Mouse (Mus musculus) left cerebral cortex, adult 8-10 months (tissue): ENCODE measurements at regions not wholly inside any gene's neighbourhood (a gene's known extent, or its start where the extent isn't known, plus 50 kb on each side); places are given as distances from the start of the nearest gene placed in this dataset.
"Not testable (repeated sequence)": the region's sequence is repeated elsewhere in the genome, so short reads cannot be mapped to it uniquely, and the experiment has no call there.

ENCODE experiments used
- DNase-seq, 2 experiments: peaks; one replicate each; pipeline ENCODE4 v3.0.0; 2022; ENCODE audit warnings: low spot score in 2 of 2
- microRNA-seq, 2 experiments: library from miRNA; unstranded; fragments of <30 nt; microRNA quantifications; one replicate each; pipeline ENCODE4 v1.2.0; 2022

DNA sequence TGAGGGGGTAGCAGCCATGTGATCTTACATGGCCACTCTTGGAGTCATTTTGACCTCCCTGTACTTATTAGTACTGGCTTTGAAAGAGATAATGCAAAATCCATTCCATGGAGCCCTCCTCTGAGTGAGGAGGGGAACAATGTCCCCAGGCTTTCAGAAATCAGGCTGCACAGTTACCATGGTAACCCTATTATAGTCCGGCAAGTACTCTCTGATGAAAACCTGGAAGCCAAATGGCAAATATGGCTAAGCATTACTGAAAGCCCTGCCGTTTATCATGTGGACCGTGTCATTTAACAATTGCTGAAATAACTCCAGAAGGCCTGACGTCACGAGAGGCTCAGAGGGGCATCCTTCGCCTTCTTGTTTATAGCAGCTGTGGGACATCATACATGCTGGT lies 82.5 kb upstream of the Xcl1 start:
- DNase-seq: no peak

DNA sequence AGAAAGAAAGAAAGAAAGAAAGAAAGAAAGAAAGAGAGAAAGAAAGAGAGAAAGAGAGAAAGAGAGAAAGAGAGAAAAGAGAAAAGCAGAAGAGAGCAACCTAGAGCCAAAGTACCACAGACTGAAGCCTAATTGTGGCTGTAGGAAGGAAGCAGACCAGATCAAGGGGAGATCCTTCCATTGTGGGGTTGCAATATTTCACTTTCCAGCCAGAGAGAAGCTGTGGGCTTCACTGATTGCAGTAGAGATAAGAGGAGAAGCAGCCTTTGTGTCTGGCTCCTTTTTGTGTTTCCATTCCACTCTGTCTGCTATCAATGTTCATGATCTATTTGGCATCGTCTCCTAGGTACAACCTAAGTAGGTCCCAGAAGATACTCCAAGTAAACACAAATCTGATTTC lies 79.0 kb upstream of the Xcl1 start:
- no peak for DNase-seq

DNA sequence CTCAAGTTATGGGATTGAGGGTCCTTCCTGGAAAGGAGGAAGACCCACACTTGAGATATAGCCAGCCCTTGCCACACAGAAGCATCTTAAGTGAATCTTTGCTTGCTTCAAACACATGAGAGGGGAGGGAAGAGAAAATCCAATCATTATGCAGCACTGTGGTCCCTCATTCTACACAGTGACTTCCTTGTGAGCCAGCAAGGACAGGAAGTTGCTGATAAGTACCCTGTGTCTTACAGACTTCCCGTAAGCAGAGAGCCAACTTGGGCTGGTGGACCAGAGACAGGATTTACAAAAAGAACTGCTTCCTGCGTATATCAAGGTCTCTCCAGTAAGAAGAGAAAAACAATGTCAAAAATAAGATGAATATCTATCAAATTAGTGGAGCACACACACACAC lies 78.1 kb upstream of the Xcl1 start:
- DNase-seq: no peak

DNA sequence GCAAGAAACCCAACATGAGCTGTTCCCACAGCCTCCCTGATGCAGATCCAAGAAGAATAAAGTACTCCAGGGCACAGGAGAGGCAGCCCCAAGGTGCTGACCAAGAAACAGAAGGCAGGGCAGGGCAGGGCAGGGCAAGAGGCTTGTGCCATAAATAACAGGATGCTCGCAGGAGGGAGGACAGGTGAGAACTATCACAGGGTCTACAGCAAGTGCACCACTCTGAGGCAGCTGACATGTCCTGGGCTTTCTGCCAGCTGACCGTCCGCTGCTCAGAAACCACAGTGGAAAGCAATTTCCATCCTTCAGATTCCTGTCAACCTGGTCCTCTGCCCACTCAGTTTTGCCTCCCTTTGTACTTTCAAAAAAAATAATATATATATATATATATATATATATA lies 77.0 kb upstream of the Xcl1 start:
- no peak for DNase-seq

DNA sequence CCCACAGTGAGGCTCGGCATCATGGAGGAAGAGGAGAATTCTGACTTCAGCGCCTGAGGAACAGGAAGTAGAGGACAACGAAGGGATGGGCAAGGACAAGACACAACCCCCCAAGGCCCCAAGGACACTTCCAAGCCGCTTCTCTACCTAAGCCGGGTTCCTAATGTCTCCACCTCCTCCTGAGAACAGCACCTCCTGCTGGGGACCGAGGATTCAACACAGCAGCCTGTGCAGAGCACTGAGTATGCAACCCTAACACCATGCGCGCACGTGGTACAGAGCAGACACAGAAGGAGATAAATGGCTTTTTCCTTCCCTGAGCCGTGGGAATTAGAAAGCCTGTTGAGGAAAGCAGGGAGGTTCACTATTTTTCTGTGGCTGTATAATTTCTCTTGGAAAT lies 64.2 kb upstream of the Xcl1 start:
- DNase-seq: no peak

DNA sequence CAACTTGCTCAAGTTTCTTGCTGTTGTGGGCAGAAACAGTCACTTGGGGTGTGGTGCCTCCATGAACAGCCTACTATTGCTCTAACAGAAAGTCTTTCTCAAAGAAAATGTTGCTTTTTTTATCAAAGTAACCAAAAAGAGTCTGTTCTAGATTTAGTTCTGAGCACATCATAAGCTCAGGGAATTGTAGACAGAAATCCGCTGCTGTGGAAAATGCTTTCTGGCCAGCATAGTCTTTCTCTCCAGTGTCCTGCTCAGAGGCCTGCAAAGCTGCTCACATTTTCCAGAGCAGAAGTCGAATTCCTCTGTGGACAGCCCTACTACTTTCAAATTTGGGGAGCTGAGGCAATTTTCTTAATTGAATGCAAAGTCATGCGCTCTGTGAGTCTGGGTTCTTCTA lies 63.3 kb upstream of the Xcl1 start:
- DNase-seq: no peak

DNA sequence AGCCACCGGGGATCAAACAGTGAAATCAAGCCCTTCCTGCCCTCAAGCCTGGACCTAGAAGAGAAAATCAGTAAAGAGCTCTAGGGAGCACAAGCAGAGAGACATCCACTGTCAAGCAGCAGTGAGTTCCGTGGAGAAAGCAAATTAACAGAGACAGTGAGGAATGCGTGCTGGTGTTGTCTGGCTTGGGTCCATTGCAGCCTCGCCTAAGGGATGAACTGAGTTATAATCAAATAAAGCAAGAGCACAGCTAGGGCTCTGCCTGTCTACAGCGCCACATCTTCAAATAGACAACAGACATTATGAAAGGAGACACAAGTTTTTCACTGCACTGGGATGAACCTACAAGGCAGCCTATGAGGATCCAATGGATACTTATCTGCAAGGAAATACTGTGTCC lies 62.3 kb upstream of the Xcl1 start:
- DNase-seq: no peak

DNA sequence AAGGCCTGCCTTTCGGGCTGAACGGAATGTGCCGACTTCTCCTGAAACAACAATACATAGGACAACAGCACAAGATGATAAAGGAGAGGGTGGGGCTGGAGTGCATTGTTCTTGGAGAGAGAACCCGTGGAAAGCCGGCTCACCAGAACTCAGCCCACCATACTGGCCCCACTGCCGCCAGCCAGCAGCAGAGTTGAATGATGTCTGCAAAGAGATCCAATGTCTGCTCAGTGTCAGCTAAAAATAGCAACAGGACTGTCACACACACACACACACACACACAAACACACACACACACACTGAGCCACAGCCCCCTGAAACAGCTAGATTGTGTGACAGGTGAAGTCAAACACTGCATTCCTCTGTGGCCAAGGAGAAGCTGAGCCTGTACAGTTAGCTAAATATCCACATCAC lies 58.9 kb upstream of the Xcl1 start:
- DNase-seq: no peak

DNA sequence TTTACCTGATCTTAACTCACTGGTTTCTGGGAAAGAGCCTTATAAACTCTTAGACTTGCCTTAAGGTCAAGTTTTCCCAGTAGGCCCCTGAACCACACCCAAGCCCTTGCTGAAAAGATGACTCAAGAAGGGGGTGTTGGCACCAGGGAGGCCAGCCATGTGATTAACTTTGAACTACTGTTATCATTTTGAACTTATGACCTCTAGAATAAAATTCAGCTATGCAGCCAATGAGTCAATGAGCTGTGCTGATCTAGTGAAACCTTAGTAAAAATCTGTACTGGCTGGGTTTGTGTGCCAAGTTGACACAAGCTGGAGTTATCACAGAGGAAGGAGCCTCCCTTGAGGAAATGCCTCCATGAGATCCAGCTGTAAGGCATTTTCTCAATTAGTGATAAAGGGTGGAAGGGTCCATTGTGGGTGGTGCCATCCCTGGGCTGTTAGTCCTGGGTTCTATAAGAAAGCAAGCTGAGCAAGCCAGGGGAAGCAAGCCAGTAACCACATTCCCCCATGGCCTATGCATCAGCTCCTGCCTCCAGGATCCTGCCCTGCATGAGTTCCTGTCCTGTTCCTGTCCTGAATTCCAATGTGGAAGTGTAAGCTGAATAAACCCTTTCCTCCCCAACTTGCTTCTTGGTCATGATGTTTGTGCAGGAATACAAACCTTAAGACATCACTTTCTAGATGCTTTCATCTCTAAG lies 58.0 kb upstream of the Xcl1 start:
- not testable (repeated sequence) for DNase-seq

DNA sequence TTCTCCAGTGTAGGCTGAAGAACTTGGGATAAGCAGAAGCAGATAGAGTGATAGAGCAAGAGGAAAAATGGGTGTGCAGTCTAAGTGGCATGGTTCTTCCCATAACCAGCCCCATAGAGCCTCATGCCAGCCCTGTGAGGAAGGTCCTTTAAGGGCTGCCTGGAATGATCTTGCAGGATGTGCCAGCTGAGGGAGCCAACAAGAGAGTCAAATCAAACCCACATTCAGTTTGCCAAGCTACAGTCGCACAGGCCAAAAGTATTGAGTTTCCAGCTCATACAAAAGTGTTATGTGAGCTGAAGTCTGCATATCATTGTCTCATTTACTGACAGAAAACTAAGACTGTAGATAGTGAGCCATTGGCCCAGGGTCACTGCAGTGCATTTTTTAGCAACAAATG lies 53.7 kb upstream of the Xcl1 start:
- no peak for DNase-seq

DNA sequence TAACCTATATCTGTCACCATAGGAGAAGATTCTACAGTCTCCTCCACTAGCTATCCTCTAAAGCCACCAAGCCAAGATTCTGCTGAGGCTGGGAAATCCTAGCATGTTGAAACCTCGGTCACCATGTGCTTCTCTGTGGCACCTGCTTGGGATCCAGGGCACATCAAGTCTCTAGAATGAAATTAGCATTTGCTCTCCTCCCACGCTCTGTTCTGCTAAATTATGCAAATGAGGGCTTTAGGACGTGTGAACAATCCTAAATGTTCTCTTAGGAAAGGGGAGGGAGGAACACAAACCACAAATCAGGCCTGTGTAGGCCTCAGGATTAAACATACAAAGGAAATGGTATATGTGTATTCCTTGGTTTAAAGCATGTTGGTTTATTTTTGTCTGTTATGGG lies 52.9 kb upstream of the Xcl1 start:
- peak in 1 of 2 experiments; percentile 33 for DNase-seq

DNA sequence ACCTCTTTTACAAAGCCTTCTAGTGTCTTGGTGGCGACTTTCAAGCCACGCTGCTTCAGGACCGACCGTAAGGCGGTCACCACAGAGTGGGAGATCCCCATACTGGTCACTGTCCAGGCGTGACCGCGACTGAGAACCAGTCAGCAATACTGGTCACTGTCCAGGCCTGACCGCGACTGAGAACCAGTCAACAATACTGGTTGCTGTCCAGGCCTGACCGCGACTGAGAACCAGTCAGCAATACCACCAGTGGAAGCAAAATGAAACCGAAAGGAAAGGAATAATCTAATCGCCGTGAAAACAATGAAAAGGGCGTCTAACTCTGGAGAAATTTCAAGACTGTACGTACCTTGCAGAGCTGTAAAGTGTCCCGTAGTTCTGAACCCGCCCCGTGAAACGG lies 50.2 kb upstream of the Xcl1 start:
- not testable (repeated sequence) for DNase-seq

Small RNA genes lying in the stretch of these regions (microRNA-seq; reads per million reads assigned to microRNA genes)
- gene Gm26042: 0 reads per million in 2 experiments
